Mouse (Mus musculus) forebrain, embryonic 11.5 days (tissue): ENCODE data around the gene Agap1. TPM values are rescaled to one million over a fixed set of nuclear protein-coding genes. Genes with fewer than 3 reads are reported as not detected.

Source experiments
- ATAC-seq: fragments of 200-750 bp; cut with Nextera tagmentation; replicated peaks from 2 replicates; pipeline ENCODE4 v1.8.0; 2017; ENCODE audit warnings: moderate TSS enrichment; ENCODE audit not compliant: low FRiP score
- DNase-seq: peaks from one replicate; pipeline ENCODE4 v3.0.0-alpha.2; 2017; ENCODE audit warnings: low spot score
- H3K27ac ChIP-seq: fragments of 300-500 bp; sonication (generic); 2 replicates; pipeline ENCODE4 v1.5.1; 2014; ENCODE audit warnings: low read depth, low read length
- H3K27me3 ChIP-seq: fragments of 300-500 bp; sonication (generic); 2 replicates; pipeline ENCODE4 v1.6.1; 2014; ENCODE audit warnings: mild to moderate bottlenecking, low read length, mixed read lengths; ENCODE audit not compliant: control insufficient read depth, insufficient read depth
- H3K36me3 ChIP-seq: fragments of 300-500 bp; sonication (generic); 2 replicates; pipeline ENCODE4 v1.6.1; 2014; ENCODE audit warnings: mild to moderate bottlenecking, low read length, moderate library complexity, mixed read lengths; ENCODE audit not compliant: control insufficient read depth, insufficient read depth
- H3K4me1 ChIP-seq: fragments of 300-500 bp; sonication (generic); replicated peaks from 2 replicates; pipeline ENCODE4 v1.6.1; 2014; ENCODE audit warnings: low read length, mixed read lengths; ENCODE audit not compliant: control insufficient read depth, insufficient read depth
- H3K4me2 ChIP-seq: fragments of 300-500 bp; sonication (generic); 2 replicates; pipeline ENCODE4 v1.6.1; 2014; ENCODE audit warnings: low read depth, mild to moderate bottlenecking, low read length, moderate library complexity, mixed read lengths; ENCODE audit not compliant: severe bottlenecking
- H3K4me3 ChIP-seq: fragments of 300-500 bp; sonication (generic); 2 replicates; pipeline ENCODE4 v1.5.1; 2014; ENCODE audit warnings: low read depth, low read length
- H3K9ac ChIP-seq: fragments of 300-500 bp; sonication (generic); 2 replicates; pipeline ENCODE4 v1.6.1; 2014; ENCODE audit warnings: low read length
- H3K9me3 ChIP-seq: fragments of 300-500 bp; sonication (generic); 2 replicates; pipeline ENCODE4 v1.6.1; 2016; ENCODE audit warnings: low read length, mixed read lengths; ENCODE audit not compliant: control insufficient read depth
- WGBS: fragments of 180-500 bp; shearing (Covaris S2); extraction: QIAGEN DNeasy Blood & Tissue Kit; methylation state at CpG from one replicate; pipeline ENCODE4 v1.1.7; 2014; 5-methylcytosine and 5-hydroxymethylcytosine counted together
- polyA plus RNA-seq: library from polyadenylated mRNA; unstranded; fragments of >200 nt; fragmentation: Nextera tagmentation; extraction: Ambion mirVana; gene quantifications from 2 replicates; pipeline ENCODE4 v1.2.1, GENCODE M21; 2014

Gene Agap1
- polyA plus RNA-seq, 1 experiment from 2014 or later: 36.1 TPM

DNA sequence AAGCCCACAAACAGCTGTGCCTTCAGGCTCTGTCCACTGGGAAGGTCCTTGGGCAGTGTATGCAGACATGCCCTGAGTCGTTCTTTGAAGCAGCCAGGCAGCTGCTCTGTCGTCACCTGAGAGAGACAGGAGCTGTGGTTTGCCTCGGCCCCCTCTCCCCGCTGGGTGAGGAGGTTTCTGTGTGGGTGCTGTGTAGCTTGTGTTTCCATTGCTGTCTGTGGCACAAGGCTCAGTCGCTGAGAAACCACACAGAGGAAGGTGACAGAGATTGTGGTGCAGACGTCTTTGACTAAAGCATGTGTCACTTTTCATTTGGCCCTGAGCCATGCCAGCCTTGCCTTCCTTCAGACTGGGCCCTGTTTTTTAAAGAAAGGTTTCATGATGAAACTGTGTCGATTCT is 148.3 kb downstream of the Agap1 start:
- peaks cover 5% of the 10 kb centered on the region; the same call in 1 of the 2 replicates for H3K4me1 ChIP-seq
- ATAC-seq (no peak), DNase-seq (no peak)
- H3K4me2 ChIP-seq: no peak overlapping the region
- no peaks in the 10 kb centered on the region for H3K27me3 ChIP-seq
- no peak overlapping the region for H3K4me3 ChIP-seq
- H3K36me3 ChIP-seq: no peaks in the 10 kb centered on the region
- no peak overlapping the region for H3K27ac ChIP-seq
- H3K9me3 ChIP-seq: no peaks in the 10 kb centered on the region
- 72% methylated on average over 7 of the region's 7 CpGs for WGBS
- no peak overlapping the region for H3K9ac ChIP-seq

DNA sequence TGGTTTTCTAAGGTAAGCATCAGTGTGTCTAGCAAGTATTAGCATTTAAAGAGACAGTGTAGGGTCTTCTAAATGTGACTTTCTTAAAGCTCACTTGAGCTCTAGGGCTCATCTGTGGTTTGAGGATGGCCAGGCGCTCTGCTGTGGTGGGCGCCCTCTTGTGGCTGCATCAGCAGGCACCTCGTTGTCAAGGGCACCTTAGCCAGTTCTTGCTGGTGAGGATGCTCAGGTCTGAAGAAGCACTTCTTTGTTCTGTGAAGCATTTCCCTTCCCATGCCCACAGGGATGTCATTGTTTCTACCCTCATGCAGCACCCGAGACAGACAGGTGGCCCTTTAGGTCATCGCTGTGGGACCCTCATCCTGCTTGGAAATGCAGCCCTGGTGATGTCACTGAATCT is 152.0 kb downstream of the Agap1 start:
- H3K36me3 ChIP-seq: no peaks in the 10 kb centered on the region
- WGBS: 43% methylated on average over 5 of the region's 5 CpGs

DNA sequence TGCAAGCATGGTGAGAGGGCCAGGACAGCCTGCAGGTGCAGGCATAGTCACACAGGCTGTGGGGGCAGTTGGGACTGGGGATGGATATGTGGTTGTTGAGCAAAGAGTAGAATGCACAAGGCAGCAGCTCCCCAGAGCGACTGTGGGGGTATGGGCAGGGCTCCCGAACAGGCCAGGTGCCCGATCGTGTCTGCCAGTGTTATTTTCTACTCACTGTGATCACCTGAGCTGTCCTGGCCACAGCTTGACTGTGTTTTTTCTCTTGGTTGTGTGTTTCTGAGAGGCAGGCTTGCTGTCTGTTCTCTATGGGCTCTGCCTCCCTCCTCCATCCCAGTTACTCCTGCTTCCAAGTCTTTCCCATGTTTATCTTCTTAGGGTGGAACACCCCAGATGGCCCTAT is 154.2 kb downstream of the Agap1 start:
- no peak for ATAC-seq
- no peaks in the 10 kb centered on the region; the same call in 1 of the 2 replicates for H3K36me3 ChIP-seq
- WGBS: 81% methylated on average over 4 of the region's 4 CpGs
- DNase-seq: no peak
- H3K9me3 ChIP-seq: no peaks in the 10 kb centered on the region
- H3K4me2 ChIP-seq: no peak overlapping the region
- no peak overlapping the region for H3K9ac ChIP-seq
- no peaks in the 10 kb centered on the region for H3K27me3 ChIP-seq
- no peak overlapping the region for H3K4me3 ChIP-seq
- H3K4me1 ChIP-seq: no peaks in the 10 kb centered on the region
- no peak overlapping the region for H3K27ac ChIP-seq

More for the DNA sequence above, 152.0 kb downstream of the Agap1 start:
- no peak overlapping the region for H3K4me3 ChIP-seq
- H3K4me2 ChIP-seq: no peak overlapping the region
- H3K9me3 ChIP-seq: no peaks in the 10 kb centered on the region
- H3K27ac ChIP-seq: no peak overlapping the region
- no peaks in the 10 kb centered on the region; the same call in 1 of the 2 replicates for H3K4me1 ChIP-seq
- ATAC-seq (no peak), DNase-seq (peak; percentile 77)
- H3K9ac ChIP-seq: no peak overlapping the region
- H3K27me3 ChIP-seq: no peaks in the 10 kb centered on the region

DNA sequence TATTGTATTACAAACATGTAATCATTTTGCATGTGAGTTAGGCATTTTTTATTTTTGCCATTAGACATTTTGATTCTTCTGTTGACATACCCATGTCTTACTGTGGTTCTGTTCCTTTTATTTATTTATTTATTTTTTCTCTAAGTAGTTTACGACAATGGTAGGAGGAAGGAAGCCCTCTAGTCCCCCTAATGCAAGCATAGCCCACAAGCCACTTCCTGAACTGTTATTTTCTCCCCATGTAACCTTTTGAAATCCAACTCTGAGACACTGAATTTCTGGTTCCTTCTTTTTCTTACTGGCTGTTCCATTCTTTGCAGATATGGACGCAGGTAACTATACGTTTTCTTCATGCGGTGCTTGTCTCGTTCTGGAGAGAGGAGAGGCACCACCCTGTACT is 155.4 kb downstream of the Agap1 start:
- WGBS: 92% methylated on average over 5 of the region's 5 CpGs
- no peak overlapping the region for H3K27ac ChIP-seq
- ATAC-seq (no peak), DNase-seq (no peak)
- H3K9ac ChIP-seq: no peak overlapping the region
- no peak overlapping the region for H3K4me3 ChIP-seq
- H3K4me1 ChIP-seq: no peaks in the 10 kb centered on the region
- no peaks in the 10 kb centered on the region for H3K9me3 ChIP-seq
- H3K4me2 ChIP-seq: no peak overlapping the region
- H3K27me3 ChIP-seq: no peaks in the 10 kb centered on the region
- H3K36me3 ChIP-seq: no peaks in the 10 kb centered on the region; the same call in 1 of the 2 replicates

DNA sequence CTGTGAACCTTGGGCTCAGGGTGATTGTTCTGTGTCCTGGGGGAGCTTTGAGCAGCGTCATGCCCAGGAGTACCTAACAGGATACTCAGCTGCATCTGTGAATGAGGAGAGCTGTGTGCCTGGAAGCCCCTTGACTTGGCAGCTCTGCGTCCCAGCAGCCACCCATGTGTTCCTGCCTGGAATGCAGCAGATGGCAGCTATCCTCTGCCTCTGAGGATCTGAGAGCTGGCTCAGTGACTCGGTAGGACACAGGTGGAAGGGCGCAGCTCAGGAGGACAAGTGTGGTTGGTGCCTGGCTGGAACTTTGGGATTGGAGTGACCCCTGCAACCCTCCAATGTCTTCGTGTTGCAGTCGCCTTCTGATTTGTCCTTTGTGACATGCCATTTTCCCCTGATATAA is 156.9 kb downstream of the Agap1 start:
- Histone ChIP-seq H3K4me1 (no peaks in the 10 kb centered on the region), H3K9ac (no peak overlapping the region), H3K4me2 (no peak overlapping the region), H3K36me3 (no peaks in the 10 kb centered on the region; the same call in 1 of the 2 replicates), H3K9me3 (no peaks in the 10 kb centered on the region), H3K27me3 (no peaks in the 10 kb centered on the region), H3K4me3 (no peak overlapping the region), H3K27ac (no peak overlapping the region)
- DNase-seq (no peak), ATAC-seq (no peak)
- WGBS: 92% methylated on average over 6 of the region's 6 CpGs

DNA sequence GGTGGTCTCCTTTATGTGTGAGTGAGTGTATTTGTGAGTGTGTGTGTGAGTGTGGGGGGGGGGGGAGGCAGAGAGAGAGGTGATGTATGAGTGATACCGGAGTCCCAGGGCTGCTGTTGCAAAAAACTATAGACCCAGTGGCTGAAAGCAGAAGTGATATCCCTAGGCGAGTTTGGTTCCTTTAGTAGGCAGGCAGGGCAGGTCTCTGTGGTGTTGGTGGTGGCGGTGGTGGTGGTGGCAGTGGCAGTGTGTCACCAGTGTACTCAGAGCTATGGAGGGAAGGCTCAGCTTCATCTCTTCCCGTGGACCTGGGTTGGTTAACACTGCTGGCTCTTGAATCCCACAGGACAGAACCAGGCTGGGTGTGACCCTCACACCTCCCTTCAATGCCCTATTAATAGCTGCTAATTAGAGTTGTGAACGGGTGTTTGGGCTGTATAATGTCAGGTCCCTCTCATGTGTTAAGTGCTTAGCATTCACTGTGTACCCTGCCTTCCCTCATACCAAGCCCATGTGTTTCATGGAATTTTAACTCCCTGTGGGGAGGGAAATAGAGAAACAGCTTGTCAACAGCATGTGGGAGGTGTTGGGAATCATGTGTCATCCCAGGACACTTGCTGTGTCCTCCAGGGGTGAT is 158.7 kb downstream of the Agap1 start:
- Histone ChIP-seq H3K9ac (no peak overlapping the region), H3K36me3 (no peaks in the 10 kb centered on the region; the same call in 1 of the 2 replicates), H3K27ac (no peak overlapping the region), H3K4me3 (no peak overlapping the region), H3K4me2 (no peak overlapping the region), H3K4me1 (no peaks in the 10 kb centered on the region), H3K9me3 (no peaks in the 10 kb centered on the region), H3K27me3 (no peaks in the 10 kb centered on the region)
- DNase-seq (no peak), ATAC-seq (no peak)
- WGBS: 70% methylated on average over 5 of the region's 5 CpGs

DNA sequence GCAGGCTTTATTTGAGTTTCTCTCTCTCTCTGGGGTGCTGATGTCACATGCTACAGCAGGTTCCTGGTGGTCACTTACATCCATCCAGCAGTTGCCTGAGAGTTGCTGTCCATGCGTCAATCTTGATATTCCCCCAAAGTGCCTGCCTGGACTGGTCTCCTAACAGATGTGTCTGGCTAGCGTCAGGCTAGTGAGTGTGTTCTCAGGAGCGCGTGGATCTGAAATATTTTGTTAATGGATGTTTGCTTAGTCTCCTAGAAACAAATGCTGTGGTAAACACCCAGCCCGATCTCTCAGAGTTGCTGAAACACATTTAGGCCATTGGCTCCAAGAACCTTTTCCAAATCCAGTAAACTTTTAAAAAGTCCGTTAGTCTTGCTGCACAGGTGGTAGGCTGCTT is 161.9 kb downstream of the Agap1 start:
- 91% methylated on average over 6 of the region's 6 CpGs for WGBS
- Histone ChIP-seq H3K9me3 (no peaks in the 10 kb centered on the region), H3K4me3 (no peak overlapping the region), H3K36me3 (no peaks in the 10 kb centered on the region; the same call in 1 of the 2 replicates), H3K4me1 (no peaks in the 10 kb centered on the region), H3K27ac (no peak overlapping the region), H3K9ac (no peak overlapping the region), H3K4me2 (no peak overlapping the region), H3K27me3 (no peaks in the 10 kb centered on the region)
- ATAC-seq (no peak), DNase-seq (no peak)

DNA sequence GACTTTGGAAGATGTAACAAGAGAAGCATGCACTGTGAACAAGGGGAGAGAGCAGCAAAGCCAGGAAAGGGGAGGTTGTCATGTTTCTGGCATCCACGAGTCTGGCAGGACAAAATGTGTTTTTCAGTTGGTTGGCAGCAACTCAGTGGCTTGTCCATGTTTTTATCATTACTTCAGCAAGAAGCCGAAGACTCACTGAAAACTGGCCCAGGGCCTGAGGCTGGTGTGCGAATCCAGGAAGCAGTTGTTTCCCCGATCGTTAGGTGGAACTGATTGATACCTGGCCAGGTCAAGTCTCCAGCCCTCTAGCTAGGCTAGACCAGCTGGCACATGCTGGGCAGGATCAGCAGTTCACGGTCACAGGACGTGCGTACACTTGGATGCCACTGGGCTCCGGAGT is 162.7 kb downstream of the Agap1 start:
- Histone ChIP-seq H3K9me3 (no peaks in the 10 kb centered on the region), H3K36me3 (no peaks in the 10 kb centered on the region), H3K9ac (no peak overlapping the region), H3K27me3 (no peaks in the 10 kb centered on the region), H3K4me1 (no peaks in the 10 kb centered on the region), H3K27ac (no peak overlapping the region), H3K4me2 (no peak overlapping the region), H3K4me3 (no peak overlapping the region)
- no peak for DNase-seq
- 93% methylated on average over 9 of the region's 9 CpGs for WGBS
- ATAC-seq: no peak

DNA sequence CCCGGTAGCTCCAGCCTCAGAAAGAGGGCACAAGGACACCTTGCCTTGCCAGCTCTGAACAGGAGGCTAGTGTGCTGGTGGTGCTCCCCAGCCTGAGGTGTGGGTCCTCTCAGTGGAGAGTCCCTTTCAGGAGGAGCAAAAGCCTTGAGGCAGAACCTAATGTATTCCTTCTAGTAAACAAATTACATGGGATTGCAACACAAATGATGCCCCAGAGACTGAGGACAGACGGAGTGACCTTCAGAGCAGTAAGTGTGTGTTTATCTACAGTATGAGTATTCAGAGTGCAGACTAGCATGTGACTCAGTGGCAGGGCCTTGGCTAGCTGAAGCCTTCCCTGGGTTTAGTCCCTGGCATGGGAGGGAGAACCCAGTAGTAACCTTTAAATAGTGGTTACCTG is 165.4 kb downstream of the Agap1 start:
- H3K27me3 ChIP-seq: no peaks in the 10 kb centered on the region
- ATAC-seq: no peak
- H3K4me3 ChIP-seq: no peak overlapping the region
- no peak overlapping the region for H3K4me2 ChIP-seq
- no peaks in the 10 kb centered on the region for H3K4me1 ChIP-seq
- H3K36me3 ChIP-seq: no peaks in the 10 kb centered on the region
- H3K9ac ChIP-seq: no peak overlapping the region
- no peaks in the 10 kb centered on the region for H3K9me3 ChIP-seq
- 89% methylated on average over 2 of the region's 2 CpGs for WGBS
- no peak for DNase-seq
- no peak overlapping the region for H3K27ac ChIP-seq
